10 mouse cellular contexts compared by ENCODE assay signal in the genomic region with DNA sequence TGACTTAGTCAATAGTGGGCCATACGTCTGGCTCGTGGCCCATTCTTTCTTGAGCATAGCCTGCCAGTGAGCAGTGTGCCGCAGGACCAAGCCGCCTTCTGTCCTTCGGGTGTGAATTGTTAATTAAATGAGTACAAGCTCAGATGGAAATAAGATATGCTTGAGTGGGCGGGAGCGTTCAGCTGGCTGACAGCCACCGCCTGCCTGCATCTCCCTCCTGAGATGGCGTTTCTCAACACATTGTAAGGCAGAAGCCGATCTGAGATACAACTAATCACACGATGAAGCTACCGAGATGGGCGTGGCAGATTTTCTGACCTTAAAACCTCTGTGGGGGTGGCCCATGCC. TPM values are rescaled to one million over a fixed set of nuclear protein-coding genes. Genes with fewer than 3 reads are reported as not detected.
DNase-seq lines count a peak whose midpoint lies in the region; ATAC-seq lines count a peak whose summit lies in the region.
"Had no signal": no experiment of that assay in that cellular context is flagged by ENCODE, and none has a peak within 500 bp of the region (broad histone marks: within the 10 kb centered on the region; RNA-seq: fewer than 3 reads in every experiment).

No protein-coding gene starts in this region.

- no peaks in the 10 kb centered on the region for H3K9me3 ChIP-seq in hindbrain, embryonic 13.5 days
- H3K9me3 ChIP-seq in heart, embryonic 11.5 days (replicated peaks; ENCODE audit: control insufficient read depth, low read length) = no peaks in the 10 kb centered on the region
- H3K9me3 ChIP-seq: G1E had no signal

- no peaks in the 10 kb centered on the region for H3K36me3 ChIP-seq in hindbrain, embryonic 13.5 days
- no peaks in the 10 kb centered on the region for H3K36me3 ChIP-seq in heart, embryonic 11.5 days (ENCODE audit: control insufficient read depth, insufficient read depth, low read length)
- H3K36me3 ChIP-seq: G1E had no signal

- peaks cover 6% of the 10 kb centered on the region; the same call in 1 of the 2 replicates for H3K27me3 ChIP-seq in hindbrain, embryonic 13.5 days
- H3K27me3 ChIP-seq in heart, embryonic 11.5 days (ENCODE audit: control insufficient read depth, insufficient read depth, low read length) = no peaks in the 10 kb centered on the region

- peak; percentile 93 for DNase-seq in 3T3-L1 (ENCODE audit: low read depth, low spot score)
- peak; percentile 11 to 15 for DNase-seq in cerebellum, adult 18-20 months
- DNase-seq in layer of hippocampus, postnatal 14 days (ENCODE audit: low spot score in 2 of 2) = peak; percentile 32 to 70
- peak; percentile 71 for DNase-seq in right cerebral cortex, adult 18-20 months
- no peak for DNase-seq in adrenal gland, postnatal 36 days
- no peak for DNase-seq in T-cell, adult 2 months (ENCODE audit: low spot score)

- no peak overlapping the region for H3K4me3 ChIP-seq in hindbrain, embryonic 13.5 days
- no peak overlapping the region for H3K4me3 ChIP-seq in heart, embryonic 11.5 days (ENCODE audit: low read depth, low read length)
- H3K4me3 ChIP-seq: erythroblast, embryonic 14.5 days had no signal

- ATAC-seq in hindbrain, embryonic 13.5 days (ENCODE audit: low FRiP score) = peak; percentile 83
- no peak for ATAC-seq in heart, embryonic 11.5 days (replicated peaks; ENCODE audit: insufficient number of reproducible peaks, low FRiP score, low TSS enrichment)

- H3K27ac ChIP-seq in hindbrain, embryonic 13.5 days = peak overlapping the region; percentile 31; the same call in 1 of the 2 replicates
- no peak overlapping the region for H3K27ac ChIP-seq in heart, embryonic 11.5 days (ENCODE audit: low read depth, low read length)

- 30% methylated on average over 13 of the region's 13 CpGs for WGBS in hindbrain, embryonic 13.5 days
- WGBS in heart, embryonic 11.5 days (ENCODE audit: insufficient replicate concordance) = 84% methylated on average over 13 of the region's 13 CpGs

- peak overlapping the region; percentile 27; the same call in 1 of the 2 replicates for H3K4me2 ChIP-seq in hindbrain, embryonic 13.5 days
- H3K4me2 ChIP-seq in heart, embryonic 11.5 days = no peak overlapping the region

- H3K9ac ChIP-seq in hindbrain, embryonic 13.5 days = no peak overlapping the region
- no peak overlapping the region for H3K9ac ChIP-seq in heart, embryonic 11.5 days (ENCODE audit: low read depth, low read length)

- H3K4me1 ChIP-seq in hindbrain, embryonic 13.5 days (replicated peaks) = peaks cover 14% of the 10 kb centered on the region
- no peaks in the 10 kb centered on the region for H3K4me1 ChIP-seq in heart, embryonic 11.5 days (ENCODE audit: control insufficient read depth, insufficient read depth, low read length)

RNA-seq across cellular contexts. Expression of a gene that starts 17.8 kb away (rescaled TPM):
- polyA plus RNA-seq in hindbrain, embryonic 13.5 days (2015; fragmentation: Nextera tagmentation; extraction: Ambion mirVana) = 3.1 and 3.7 TPM in 2 replicates
- 1 to 10 TPM; 7.7 to 7.8 TPM for total RNA-seq in layer of hippocampus, postnatal 14 days (2021)
- 10 to 100 TPM; 25.3 to 34.9 TPM for total RNA-seq in adrenal gland, postnatal 36 days (2021)
- polyA plus RNA-seq in heart, embryonic 11.5 days (2014; fragmentation: Nextera tagmentation; extraction: Ambion mirVana) = 2.5 and 4.1 TPM in 2 replicates
- polyA plus RNA-seq: erythroblast, embryonic 14.5 days; G1E had no signal

Comparison
In these comparisons a context has a peak if more than half of its experiments do, and no peak if none do; other contexts are left out.
1. DNase-seq: peak in 3T3-L1 (single experiment), cerebellum, adult 18-20 months (2 of 2), layer of hippocampus, postnatal 14 days (2 of 2) and right cerebral cortex, adult 18-20 months (single experiment); none in adrenal gland, postnatal 36 days (0 of 2) and T-cell, adult 2 months (single experiment).